Mouse (Mus musculus) embryonic facial prominence, embryonic 10.5 days (tissue): ENCODE data around the gene Slc25a23. TPM values are rescaled to one million over a fixed set of nuclear protein-coding genes. Genes with fewer than 3 reads are reported as not detected.

Experiments
- DNase-seq: peaks from one replicate; pipeline ENCODE4 v3.0.0-alpha.2; 2017; ENCODE audit warnings: low spot score
- H3K27ac ChIP-seq: fragments of 300-500 bp; sonication (generic); replicated peaks from 2 replicates; pipeline ENCODE4 v1.5.1; 2016; ENCODE audit warnings: mild to moderate bottlenecking
- H3K27me3 ChIP-seq: fragments of 300-500 bp; sonication (generic); replicated peaks from 2 replicates; pipeline ENCODE4 v1.6.1; 2016; ENCODE audit warnings: low read depth, mild to moderate bottlenecking; ENCODE audit not compliant: poor library complexity, severe bottlenecking
- H3K36me3 ChIP-seq: fragments of 300-500 bp; sonication (generic); replicated peaks from 2 replicates; pipeline ENCODE4 v1.6.1; 2016; ENCODE audit warnings: mild to moderate bottlenecking, moderate library complexity
- H3K4me1 ChIP-seq: fragments of 300-500 bp; sonication (generic); 2 replicates; pipeline ENCODE4 v1.6.1; 2016
- H3K4me3 ChIP-seq: fragments of 300-500 bp; sonication (generic); 2 replicates; pipeline ENCODE4 v1.5.1; 2016; ENCODE audit warnings: mild to moderate bottlenecking, moderate library complexity
- H3K9me3 ChIP-seq: fragments of 300-500 bp; sonication (generic); 2 replicates; pipeline ENCODE4 v1.6.1; 2016; ENCODE audit warnings: mild to moderate bottlenecking
- WGBS: fragments of 180-500 bp; shearing (Covaris S2); methylation state at CpG from one replicate; pipeline ENCODE4 v1.1.7; 2016; 5-methylcytosine and 5-hydroxymethylcytosine counted together
- polyA plus RNA-seq: library from polyadenylated mRNA; unstranded; fragments of >200 nt; fragmentation: Nextera tagmentation; extraction: Ambion mirVana; gene quantifications from 2 replicates; pipeline ENCODE4 v1.2.1, GENCODE M21; 2016

Slc25a23 gene
- polyA plus RNA-seq, 1 experiment from 2014 or later, result 7.0 TPM

DNA sequence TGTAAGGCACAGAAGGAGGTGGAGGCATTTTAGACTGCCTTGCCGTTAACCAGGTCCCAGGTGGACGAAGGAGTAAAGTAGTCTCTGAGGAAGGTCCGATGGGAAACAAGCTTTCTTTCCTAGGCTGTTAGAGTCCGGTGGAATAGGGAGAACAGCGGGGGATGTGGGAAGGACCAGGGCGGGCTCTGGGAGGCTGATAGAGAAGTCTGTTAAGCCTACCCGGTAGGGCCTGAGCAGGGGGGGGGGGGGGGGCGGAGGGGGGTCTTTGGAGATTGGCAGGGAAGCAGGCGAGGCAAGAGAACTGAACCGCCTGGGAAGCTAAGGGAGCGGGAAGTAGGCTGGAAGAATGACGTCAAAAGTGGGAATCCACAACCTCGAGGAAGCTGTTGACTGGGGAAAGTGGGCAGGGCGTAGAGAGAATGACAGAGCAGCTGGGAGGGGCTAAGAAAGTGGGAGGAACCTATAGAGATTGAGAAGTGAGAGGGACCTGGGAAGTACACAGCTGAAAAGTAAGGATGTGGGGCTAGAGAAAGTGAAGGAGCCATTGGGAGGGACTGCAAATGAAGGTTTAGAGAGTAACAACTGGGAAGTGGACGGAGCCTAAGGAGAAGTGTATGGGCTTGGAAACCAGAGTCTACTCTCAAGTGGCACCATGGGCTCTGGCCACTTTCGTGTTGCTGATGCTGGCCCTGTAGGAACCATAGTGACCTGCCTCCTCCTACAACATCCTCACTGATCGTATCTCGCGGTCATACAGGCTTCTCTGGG is 36.4 kb upstream of the Slc25a23 start:
- Histone ChIP-seq H3K36me3 (no peaks in the 10 kb centered on the region), H3K4me1 (peaks cover 16% of the 10 kb centered on the region), H3K4me3 (peak overlapping the region; percentile 40), H3K27me3 (peaks cover 12% of the 10 kb centered on the region), H3K27ac (no peak overlapping the region), H3K9me3 (no peaks in the 10 kb centered on the region)
- WGBS, result 3% methylated on average over 18 of the region's 19 CpGs
- DNase-seq, result peak; percentile 49

DNA sequence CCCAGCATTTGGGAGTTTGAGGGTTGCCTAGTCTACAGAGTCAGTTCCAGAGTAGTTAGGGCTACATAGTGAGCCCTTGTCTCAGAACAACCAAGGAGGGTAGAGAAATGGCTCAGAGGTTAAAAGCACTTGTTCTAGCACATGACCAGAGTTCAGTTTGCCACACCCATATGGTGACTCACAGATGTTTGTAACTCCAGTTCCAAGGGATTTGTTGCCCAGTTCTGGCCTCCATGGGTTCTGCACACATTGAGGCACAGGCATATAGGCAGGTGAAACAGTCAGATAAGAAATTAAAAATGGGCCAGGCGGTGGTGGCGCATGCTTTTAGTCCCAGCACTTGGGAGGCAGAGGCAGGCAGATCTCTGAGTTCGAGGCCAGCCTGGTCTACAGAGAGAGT is 34.6 kb upstream of the Slc25a23 start:
- H3K27me3 ChIP-seq, result peaks cover 15% of the 10 kb centered on the region
- no peaks in the 10 kb centered on the region for H3K36me3 ChIP-seq
- DNase-seq, result no peak
- peaks cover 12% of the 10 kb centered on the region for H3K4me1 ChIP-seq
- WGBS, result 95% methylated on average over 3 of the region's 3 CpGs
- no peak overlapping the region for H3K4me3 ChIP-seq
- no peaks in the 10 kb centered on the region for H3K9me3 ChIP-seq
- no peak overlapping the region for H3K27ac ChIP-seq

DNA sequence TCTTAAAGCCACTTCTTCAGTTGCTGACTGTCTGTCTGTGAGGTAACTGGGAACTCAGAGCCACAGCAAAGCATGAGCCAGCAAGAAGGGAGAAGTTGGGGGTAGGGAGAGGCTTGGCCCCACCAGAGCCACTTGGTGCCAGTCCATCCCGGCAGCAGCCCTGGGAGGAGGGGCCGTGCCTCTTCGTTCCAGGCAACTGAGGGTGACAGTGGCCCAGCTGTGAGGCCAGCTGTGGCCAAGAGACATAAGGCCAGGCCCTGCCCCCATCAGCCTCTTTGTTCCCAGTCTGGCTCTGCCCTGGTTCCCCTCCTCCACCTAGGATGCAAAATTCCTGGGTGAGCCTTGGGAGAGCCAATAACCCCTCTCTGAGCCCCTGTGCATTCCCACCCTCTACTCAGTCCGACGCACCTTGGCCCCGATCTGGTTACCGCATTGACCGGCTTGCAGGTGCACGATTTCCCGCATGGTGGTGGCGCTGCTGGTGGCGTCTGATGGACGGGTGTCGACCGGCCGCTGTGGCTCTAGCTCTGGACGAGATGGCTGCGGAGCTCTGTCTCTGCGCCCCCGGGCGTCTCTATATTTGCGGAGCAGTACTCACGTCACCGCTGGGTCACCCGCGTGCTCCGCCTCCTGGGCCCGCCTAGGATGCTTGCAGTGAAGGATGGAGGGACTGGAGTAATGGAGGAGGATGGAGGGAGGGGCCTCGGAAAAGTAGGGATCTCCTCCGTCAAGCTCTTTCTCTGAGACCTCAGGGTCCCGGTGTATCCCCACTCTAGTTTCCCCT is 27.6 kb upstream of the Slc25a23 start, which contains the start of gene Tubb4a:
TSS of gene Tubb4a (minus strand) at position 734 of the 784 bp plus-strand sequence.
- H3K27me3 ChIP-seq, result peaks cover 34% of the 10 kb centered on the region
- peak within 1 kb of the TSS; percentile 54 for H3K4me3 ChIP-seq
- peaks cover 8% of the 10 kb centered on the region; the same call in 1 of the 2 replicates for H3K4me1 ChIP-seq
- H3K9me3 ChIP-seq, result no peaks in the 10 kb centered on the region
- 0 out of 2 replicates have a peak, but pooled peaks cover 3% of the 10 kb centered on the region for H3K36me3 ChIP-seq
- under 1% methylated on average over 31 of the region's 31 CpGs for WGBS
- peak; percentile 65 for DNase-seq
- H3K27ac ChIP-seq, result peak within 1 kb of the TSS; percentile 75

DNA sequence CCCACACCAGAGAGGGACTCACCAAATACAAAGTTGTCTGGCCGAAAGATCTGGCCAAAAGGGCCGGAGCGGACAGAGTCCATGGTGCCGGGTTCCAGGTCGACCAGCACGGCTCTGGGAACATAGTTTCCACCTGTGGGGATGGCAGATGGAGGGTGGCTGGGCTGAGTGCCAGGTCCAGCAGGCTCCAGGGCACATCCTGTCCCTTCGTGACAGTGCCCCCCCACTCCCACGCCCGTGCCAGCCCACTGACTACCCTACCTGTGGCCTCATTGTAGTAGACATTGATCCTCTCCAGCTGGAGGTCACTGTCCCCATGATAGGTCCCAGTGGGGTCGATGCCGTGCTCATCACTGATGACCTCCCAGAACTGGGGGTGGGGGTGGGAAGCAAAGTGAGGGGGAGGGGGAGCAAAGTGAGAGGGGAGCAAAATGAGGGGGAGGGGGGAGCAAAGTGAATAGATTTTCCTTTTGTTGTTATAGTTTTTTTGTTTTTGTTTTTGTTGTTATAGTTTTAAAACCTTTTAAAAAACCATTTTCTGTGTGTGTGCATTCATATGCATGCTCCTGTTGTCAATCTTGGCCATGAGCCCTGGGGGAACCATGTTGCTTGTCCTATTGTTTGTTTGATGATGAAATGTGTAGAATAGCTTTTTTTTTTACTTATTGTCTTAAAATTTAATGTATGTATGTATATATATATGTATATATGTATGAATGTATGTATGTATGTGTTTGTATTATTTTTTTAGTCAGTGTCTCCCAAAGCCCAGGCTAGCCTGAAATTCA is 26.5 kb upstream of the Slc25a23 start:
- Histone ChIP-seq H3K9me3 (no peaks in the 10 kb centered on the region), H3K4me1 (peaks cover 8% of the 10 kb centered on the region; the same call in 1 of the 2 replicates), H3K36me3 (0 out of 2 replicates have a peak, but pooled peaks cover 6% of the 10 kb centered on the region), H3K27me3 (peaks cover 34% of the 10 kb centered on the region), H3K4me3 (peak overlapping the region; percentile 54), H3K27ac (no peak overlapping the region)
- DNase-seq, result no peak
- 89% methylated on average over 11 of the region's 11 CpGs for whole genome bisulfite sequencing

DNA sequence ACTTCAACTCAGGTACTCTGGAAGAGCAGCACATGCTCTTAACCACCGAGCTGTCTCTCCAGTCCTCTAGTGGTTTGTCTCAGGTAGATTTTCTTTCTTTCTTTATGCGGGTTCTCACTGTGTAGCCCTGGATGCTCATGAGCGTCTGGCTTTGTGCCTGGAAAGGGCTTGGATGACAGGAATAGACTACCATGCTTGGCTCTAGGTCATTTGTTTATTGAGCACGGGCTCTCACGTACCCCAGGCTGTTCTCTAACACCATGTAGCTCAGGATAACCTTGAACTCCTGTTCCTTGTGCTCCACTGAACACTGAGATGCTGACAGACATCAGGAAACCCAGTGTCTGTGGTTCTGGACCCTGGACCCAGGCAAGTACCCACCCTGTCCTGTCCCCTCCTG is 22.8 kb upstream of the Slc25a23 start:
- Histone ChIP-seq H3K9me3 (no peaks in the 10 kb centered on the region), H3K27ac (no peak overlapping the region), H3K27me3 (peaks cover 14% of the 10 kb centered on the region), H3K36me3 (peaks cover 17% of the 10 kb centered on the region; the same call in 1 of the 2 replicates), H3K4me1 (peaks cover 12% of the 10 kb centered on the region), H3K4me3 (no peak overlapping the region)
- 89% methylated on average over 5 of the region's 5 CpGs for WGBS
- no peak for DNase-seq

DNA sequence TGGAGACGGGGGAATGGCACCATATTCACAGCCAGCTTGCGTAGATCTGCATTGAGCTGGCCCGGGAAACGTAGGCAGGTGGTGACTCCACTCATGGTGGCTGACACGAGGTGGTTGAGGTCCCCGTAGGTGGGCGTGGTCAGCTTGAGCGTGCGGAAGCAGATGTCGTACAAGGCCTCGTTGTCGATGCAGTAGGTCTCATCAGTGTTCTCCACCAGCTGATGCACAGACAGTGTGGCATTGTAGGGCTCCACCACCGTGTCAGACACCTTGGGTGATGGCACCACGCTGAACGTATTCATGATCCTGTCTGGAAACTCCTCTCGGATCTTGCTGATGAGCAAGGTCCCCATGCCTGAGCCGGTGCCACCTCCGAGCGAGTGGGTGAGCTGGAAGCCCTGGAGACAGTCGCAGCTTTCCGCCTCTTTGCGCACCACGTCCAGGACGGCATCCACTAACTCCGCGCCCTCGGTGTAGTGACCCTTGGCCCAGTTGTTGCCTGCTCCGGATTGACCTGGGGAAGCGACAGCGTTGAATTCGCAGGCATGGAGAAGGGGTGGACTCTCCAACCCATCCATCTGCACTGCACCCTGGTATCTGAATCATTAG is 21.7 kb upstream of the Slc25a23 start:
- H3K4me1 ChIP-seq, result peaks cover 5% of the 10 kb centered on the region; the same call in 1 of the 2 replicates
- no peak overlapping the region for H3K27ac ChIP-seq
- WGBS, result 94% methylated on average over 31 of the region's 31 CpGs
- 0 out of 2 replicates have a peak, but pooled peaks cover 3% of the 10 kb centered on the region for H3K27me3 ChIP-seq
- H3K9me3 ChIP-seq, result no peaks in the 10 kb centered on the region
- no peak overlapping the region for H3K4me3 ChIP-seq
- H3K36me3 ChIP-seq, result peaks cover 17% of the 10 kb centered on the region; the same call in 1 of the 2 replicates
- DNase-seq, result no peak

DNA sequence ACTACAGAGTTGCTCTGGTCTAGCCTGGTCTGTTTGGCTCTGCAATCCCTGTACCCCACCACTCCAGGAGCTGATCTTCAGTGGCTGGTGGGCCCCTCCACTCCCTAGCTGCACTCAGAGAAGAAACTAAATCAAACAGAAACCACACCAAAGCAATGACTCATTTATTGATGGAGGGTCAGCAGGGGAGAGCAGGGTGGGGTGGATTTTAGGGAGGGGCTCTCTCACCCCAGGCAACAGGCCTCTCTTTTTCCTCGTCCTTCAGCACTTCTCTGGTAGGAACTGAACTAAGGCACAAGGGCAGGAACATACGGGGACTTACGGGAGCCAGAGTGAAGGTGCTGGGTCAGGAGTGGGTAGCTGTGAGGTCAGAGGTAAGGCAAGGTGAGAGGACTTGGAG is 20.3 kb upstream of the Slc25a23 start:
- Histone ChIP-seq H3K4me3 (no peak overlapping the region), H3K9me3 (no peaks in the 10 kb centered on the region), H3K27ac (no peak overlapping the region), H3K4me1 (peaks cover 5% of the 10 kb centered on the region; the same call in 1 of the 2 replicates), H3K36me3 (peaks cover 16% of the 10 kb centered on the region; the same call in 1 of the 2 replicates), H3K27me3 (no peaks in the 10 kb centered on the region)
- DNase-seq, result no peak
- WGBS, result 77% methylated on average over 3 of the region's 3 CpGs

DNA sequence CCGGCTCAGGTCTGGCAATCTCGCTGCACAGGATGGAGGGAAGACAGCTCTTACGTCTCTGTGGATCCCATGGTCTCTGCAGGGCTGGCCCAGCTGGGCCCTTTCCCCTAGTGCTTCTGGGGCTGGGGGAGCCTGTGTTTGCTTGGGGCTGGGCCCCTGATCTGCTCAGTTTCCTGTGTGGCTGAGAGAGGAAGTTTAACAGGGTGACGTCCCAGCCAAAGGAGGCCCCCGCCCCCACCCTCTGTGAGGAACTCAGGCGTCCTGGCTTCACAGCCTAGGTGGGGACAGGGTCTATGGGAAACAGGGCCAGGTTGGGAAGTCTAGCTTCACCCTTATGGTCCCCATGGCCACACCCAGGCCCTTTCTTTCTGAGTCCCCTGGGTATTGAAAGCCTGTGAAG is 18.7 kb upstream of the Slc25a23 start, which contains the start of gene Dennd1c:
TSS of gene Dennd1c (minus strand) at position 179 of the 400 bp plus-strand sequence.
- Histone ChIP-seq H3K4me3 (no peak within 1 kb of the TSS), H3K36me3 (peaks cover 14% of the 10 kb centered on the region; the same call in 1 of the 2 replicates), H3K27ac (no peak within 1 kb of the TSS), H3K9me3 (no peaks in the 10 kb centered on the region), H3K4me1 (peaks cover 8% of the 10 kb centered on the region; the same call in 1 of the 2 replicates), H3K27me3 (0 out of 2 replicates have a peak, but pooled peaks cover 5% of the 10 kb centered on the region)
- DNase-seq, result no peak
- WGBS, result 51% methylated on average over 6 of the region's 6 CpGs

DNA sequence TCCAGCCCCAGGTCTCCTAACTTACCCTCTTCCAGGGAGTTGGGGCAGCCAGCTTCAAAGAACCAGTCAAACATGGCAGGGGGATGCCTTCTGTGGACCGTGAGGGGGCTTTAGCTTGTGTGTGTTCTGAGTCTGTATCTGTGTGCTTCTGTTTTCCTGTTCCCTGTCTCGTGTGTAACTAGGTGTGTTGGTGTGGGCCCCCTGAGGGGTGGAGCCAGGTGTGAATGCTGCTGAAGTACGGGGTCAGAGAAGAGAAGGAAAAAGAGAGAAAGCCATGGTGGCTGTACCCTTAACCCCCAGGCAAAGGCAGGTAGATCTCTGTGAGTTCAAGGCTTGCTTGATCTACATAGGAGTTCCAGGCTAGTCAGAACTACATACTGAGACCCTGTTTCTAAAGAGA is 17.3 kb upstream of the Slc25a23 start:
- Histone ChIP-seq H3K27me3 (peaks cover 10% of the 10 kb centered on the region; the same call in 1 of the 2 replicates), H3K27ac (no peak overlapping the region), H3K9me3 (no peaks in the 10 kb centered on the region), H3K4me3 (no peak overlapping the region), H3K4me1 (peaks cover 8% of the 10 kb centered on the region; the same call in 1 of the 2 replicates), H3K36me3 (peaks cover 14% of the 10 kb centered on the region; the same call in 1 of the 2 replicates)
- WGBS, result 64% methylated on average over 3 of the region's 3 CpGs
- no peak for DNase-seq

DNA sequence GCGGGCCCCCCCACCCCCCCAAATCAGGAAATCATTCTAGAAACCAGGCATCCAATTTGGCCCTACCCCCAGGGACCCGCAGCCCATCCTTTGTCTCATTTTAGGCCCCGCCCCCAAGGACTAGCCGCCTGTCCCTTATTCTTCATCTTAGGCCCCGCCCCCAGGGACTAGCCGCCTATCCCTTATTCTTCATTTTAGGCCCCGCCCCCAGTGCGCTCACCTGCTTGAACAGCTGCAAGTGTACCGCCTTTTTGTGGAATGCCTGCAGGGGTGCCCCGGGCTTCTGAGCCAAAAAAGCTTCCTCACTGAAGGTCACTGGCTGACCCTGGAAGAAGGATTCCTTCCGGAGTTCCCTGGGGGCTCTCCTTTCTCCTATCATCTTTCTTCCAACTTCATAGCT is 11.0 kb upstream of the Slc25a23 start:
- peaks cover 40% of the 10 kb centered on the region for H3K27me3 ChIP-seq
- WGBS, result 3% methylated on average over 11 of the region's 11 CpGs

DNA sequence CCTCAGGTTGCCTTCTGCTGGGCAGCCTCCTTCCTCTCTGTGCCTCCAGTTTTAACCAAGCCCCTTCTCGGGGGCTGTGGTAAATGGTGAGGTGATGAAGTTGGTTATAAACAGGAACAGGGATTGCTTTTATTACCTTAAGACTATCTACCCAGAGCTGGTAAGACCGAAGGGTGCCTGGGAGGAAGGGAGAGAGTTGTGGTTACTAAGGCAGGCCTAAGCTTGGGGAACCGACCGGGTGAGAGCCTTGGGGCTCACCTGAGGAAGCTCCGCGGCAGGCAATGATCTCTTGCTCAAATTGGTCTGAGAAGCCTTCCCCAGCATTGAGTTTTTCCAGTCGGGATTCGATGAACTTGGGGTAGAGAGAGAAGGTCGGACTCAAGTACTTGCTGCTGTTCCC is 10.6 kb upstream of the Slc25a23 start:
- no peak for DNase-seq
- Histone ChIP-seq H3K4me1 (peaks cover 14% of the 10 kb centered on the region), H3K4me3 (peak overlapping the region; percentile 45), H3K9me3 (no peaks in the 10 kb centered on the region), H3K36me3 (no peaks in the 10 kb centered on the region), H3K27me3 (peaks cover 44% of the 10 kb centered on the region), H3K27ac (peak overlapping the region; percentile 60)
- WGBS, result 10% methylated on average over 9 of the region's 9 CpGs

More for the DNA sequence above, 11.0 kb upstream of the Slc25a23 start:
- H3K27ac ChIP-seq, result peak overlapping the region; percentile 60
- peak; percentile 77 for DNase-seq
- H3K36me3 ChIP-seq, result no peaks in the 10 kb centered on the region
- peak overlapping the region; percentile 45 for H3K4me3 ChIP-seq
- H3K4me1 ChIP-seq, result peaks cover 14% of the 10 kb centered on the region
- H3K9me3 ChIP-seq, result no peaks in the 10 kb centered on the region
